10 mouse cellular contexts compared by ENCODE assay signal in the genomic region with DNA sequence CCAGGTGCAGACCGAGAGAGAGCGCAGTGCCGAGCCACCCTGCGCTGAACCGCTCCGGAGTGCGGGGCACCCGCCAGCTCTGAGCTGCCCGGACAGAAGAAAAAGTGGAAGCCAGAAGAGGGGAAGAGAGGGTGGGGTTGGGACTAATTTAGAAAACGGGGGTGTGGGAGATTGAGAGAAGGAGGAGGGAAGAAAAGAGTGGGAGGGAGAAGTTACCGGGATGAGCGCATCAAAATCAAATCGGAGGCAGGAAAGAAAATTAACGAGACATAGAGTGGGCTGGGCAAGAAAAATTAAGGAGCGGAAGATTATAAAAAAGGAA. TPM values are rescaled to one million over a fixed set of nuclear protein-coding genes. Genes with fewer than 3 reads are reported as not detected.
DNase-seq lines count a peak whose midpoint lies in the region; ATAC-seq and TF ChIP-seq lines count a peak whose summit lies in the region.
"Had no signal": no experiment of that assay in that cellular context is flagged by ENCODE, and none has a peak within 500 bp of the region (broad histone marks: within the 10 kb centered on the region; RNA-seq: fewer than 3 reads in every experiment).

No protein-coding gene starts in this region.

- no peak for TF ChIP-seq CTCF in layer of hippocampus, adult 2 months (conservative IDR thresholded peaks at IDR 0.05)

- peak overlapping the region; percentile 41 for H3K4me3 ChIP-seq in layer of hippocampus, adult 2 months
- H3K4me3 ChIP-seq in forebrain, embryonic 10.5 days, result peak overlapping the region; percentile 51
- H3K4me3 ChIP-seq in limb, embryonic 10.5 days, result peak overlapping the region; percentile 49
- peak overlapping the region; percentile 32 for H3K4me3 ChIP-seq in neural tube, embryonic 15.5 days (replicated peaks)
- H3K4me3 ChIP-seq: myocyte had no signal

- H3K4me1 ChIP-seq in forebrain, embryonic 10.5 days, result peaks cover 64% of the 10 kb centered on the region
- peaks cover 70% of the 10 kb centered on the region for H3K4me1 ChIP-seq in limb, embryonic 10.5 days
- peaks cover 39% of the 10 kb centered on the region for H3K4me1 ChIP-seq in neural tube, embryonic 15.5 days

- WGBS in forebrain, embryonic 10.5 days, result under 1% methylated on average over 15 of the region's 15 CpGs
- WGBS in limb, embryonic 10.5 days, result under 1% methylated on average over 15 of the region's 15 CpGs
- under 1% methylated on average over 15 of the region's 15 CpGs for WGBS in neural tube, embryonic 15.5 days

- H3K9me3 ChIP-seq in forebrain, embryonic 10.5 days, result no peaks in the 10 kb centered on the region
- no peaks in the 10 kb centered on the region for H3K9me3 ChIP-seq in limb, embryonic 10.5 days (replicated peaks)
- H3K9me3 ChIP-seq in neural tube, embryonic 15.5 days (replicated peaks), result no peaks in the 10 kb centered on the region

- no peaks in the 10 kb centered on the region for H3K36me3 ChIP-seq in forebrain, embryonic 10.5 days (replicated peaks)
- H3K36me3 ChIP-seq in limb, embryonic 10.5 days, result no peaks in the 10 kb centered on the region
- H3K36me3 ChIP-seq in neural tube, embryonic 15.5 days, result no peaks in the 10 kb centered on the region

- H3K9ac ChIP-seq in neural tube, embryonic 15.5 days (replicated peaks), result peak overlapping the region; percentile 2; the same call in 1 of the 2 replicates

- no peak overlapping the region for H3K27ac ChIP-seq in layer of hippocampus, adult 2 months
- H3K27ac ChIP-seq in forebrain, embryonic 10.5 days, result peak overlapping the region; percentile 74
- peak overlapping the region; percentile 78 for H3K27ac ChIP-seq in limb, embryonic 10.5 days
- H3K27ac ChIP-seq in neural tube, embryonic 15.5 days (replicated peaks), result no peak overlapping the region

- peak overlapping the region; percentile 74 for H3K4me2 ChIP-seq in neural tube, embryonic 15.5 days

- DNase-seq in layer of hippocampus, adult 2 months (ENCODE audit: low spot score in 2 of 2), result no peak
- no peak for DNase-seq in layer of hippocampus, postnatal 10 days (ENCODE audit: low spot score in 2 of 2)
- no peak for DNase-seq in forebrain, embryonic 10.5 days (ENCODE audit: extremely low spot score, low spot score)
- no peak for DNase-seq in limb, embryonic 10.5 days (ENCODE audit: low spot score)
- DNase-seq in ovary, adult 18-20 months (ENCODE audit: low spot score), result no peak
- DNase-seq in spleen, postnatal 36 days (ENCODE audit: low spot score in 2 of 2), result no peak
- DNase-seq in ovary, postnatal 14 days (ENCODE audit: low spot score), result no peak

- 0 out of 2 replicates have a peak, but pooled peaks have one; percentile 47 for ATAC-seq in neural tube, embryonic 15.5 days (ENCODE audit: low FRiP score)

- peaks cover 100% of the 10 kb centered on the region for H3K27me3 ChIP-seq in forebrain, embryonic 10.5 days (ENCODE audit: poor library complexity, severe bottlenecking)
- peaks cover 93% of the 10 kb centered on the region for H3K27me3 ChIP-seq in limb, embryonic 10.5 days (ENCODE audit: low read depth, poor library complexity, severe bottlenecking)
- peaks cover 56% of the 10 kb centered on the region for H3K27me3 ChIP-seq in neural tube, embryonic 15.5 days (replicated peaks)

RNA-seq across cellular contexts. Expression of a gene that starts 10.3 kb away (rescaled TPM):
- 1 to 10 TPM in 1 of 2 experiments, under 1 TPM in 1; 0.69 to 1.1 TPM for total RNA-seq in layer of hippocampus, adult 2 months (2021)
- 1 to 10 TPM; 1.1 to 1.2 TPM for total RNA-seq in layer of hippocampus, postnatal 10 days (2021)
- 17.3 and 19.7 TPM in 2 replicates for polyA plus RNA-seq in forebrain, embryonic 10.5 days (2016; fragmentation: Nextera tagmentation; extraction: Ambion mirVana)
- polyA plus RNA-seq in limb, embryonic 10.5 days (2016; fragmentation: Nextera tagmentation; extraction: Ambion mirVana), result 32.2 and 42.0 TPM in 2 replicates
- polyA plus RNA-seq in neural tube, embryonic 15.5 days (2015; fragmentation: Nextera tagmentation; extraction: Ambion mirVana), result 0.82 and 0.88 TPM in 2 replicates
- total RNA-seq: MEL had no signal

Comparison
In these comparisons a context has a peak if more than half of its experiments do, and no peak if none do; other contexts are left out.
1. H3K27ac ChIP-seq: peak in forebrain, embryonic 10.5 days (single experiment) and limb, embryonic 10.5 days (single experiment); none in layer of hippocampus, adult 2 months (single experiment) and neural tube, embryonic 15.5 days (single experiment).
2. Peak in every context shown above with its lines, with median percentiles within 50 percentile points of each other: H3K4me3 ChIP-seq.